Mouse (Mus musculus): ENCODE measurements around the gene Thumpd1.

- TF ChIP-seq POLR2A (IDR thresholded peaks at IDR 0.05; ENCODE audit: insufficient read length, low read depth) (no peak), MAX (IDR thresholded peaks at IDR 0.05; ENCODE audit: low read depth) (no peak), TCF3 (IDR thresholded peaks at IDR 0.05; ENCODE audit: insufficient read length, low read depth) (no peak), POLR2AphosphoS2 (IDR thresholded peaks at IDR 0.05; ENCODE audit: insufficient read length, low read depth) (no peak), E2F4 (IDR thresholded peaks at IDR 0.05; ENCODE audit: insufficient read depth) (no peak)
Measured at GRCm38 (mm10) chr7:119680107-119680506, 40.5 kb downstream of the Thumpd1 start.

All from myocyte (in vitro differentiated cells).